Mouse (Mus musculus): ENCODE results near the gene Olfr1031.

DNA sequence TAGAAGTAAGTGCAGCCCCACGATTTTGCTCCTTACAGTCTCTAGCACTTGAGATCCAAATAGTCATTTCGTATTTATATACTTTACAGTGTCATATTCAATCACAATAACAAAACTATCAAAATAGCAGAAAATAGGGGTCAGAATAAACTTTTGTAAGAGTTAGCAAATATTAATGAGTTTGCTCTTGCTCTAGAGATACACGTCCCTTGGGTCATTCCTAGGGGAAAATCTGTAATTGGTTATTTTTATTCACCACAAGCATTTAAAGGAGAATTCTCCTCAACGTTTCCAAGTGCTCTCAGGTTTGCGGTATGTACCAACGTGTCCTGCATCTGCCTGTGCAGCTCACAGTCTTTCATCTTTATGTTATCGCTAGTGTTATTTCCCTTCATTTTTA lies 15.1 kb downstream of the Olfr1031 start, which contains the start of gene Olfr1032:
- no peak for TF ChIP-seq CTCF (IDR thresholded peaks at IDR 0.05; ENCODE audit: low read depth, low read length)
- TF ChIP-seq POLR2A (IDR thresholded peaks at IDR 0.05; ENCODE audit: insufficient read depth, low read length) = no peak
